Mouse (Mus musculus) liver, embryonic 14.5 days (tissue): ENCODE results near the gene Chst11.

ENCODE experiments used
- CTCF ChIP-seq: IDR thresholded peaks from 2 replicates; pipeline ENCODE4 v1.5.1; 2016; ENCODE audit warnings: antibody characterized with exemption, low read depth, control low read depth
- EP300 ChIP-seq: IDR thresholded peaks from 2 replicates; pipeline ENCODE4 v1.6.1; 2016; ENCODE audit warnings: antibody characterized with exemption, low read depth

GRCm38 (mm10) chr10:83185121-83185520 lies 199.8 kb downstream of the Chst11 start:
- TF ChIP-seq EP300: no peak
- no peak for TF ChIP-seq CTCF
